Comparison of ENCODE assay signal across 16 mouse cellular contexts in the genomic region with DNA sequence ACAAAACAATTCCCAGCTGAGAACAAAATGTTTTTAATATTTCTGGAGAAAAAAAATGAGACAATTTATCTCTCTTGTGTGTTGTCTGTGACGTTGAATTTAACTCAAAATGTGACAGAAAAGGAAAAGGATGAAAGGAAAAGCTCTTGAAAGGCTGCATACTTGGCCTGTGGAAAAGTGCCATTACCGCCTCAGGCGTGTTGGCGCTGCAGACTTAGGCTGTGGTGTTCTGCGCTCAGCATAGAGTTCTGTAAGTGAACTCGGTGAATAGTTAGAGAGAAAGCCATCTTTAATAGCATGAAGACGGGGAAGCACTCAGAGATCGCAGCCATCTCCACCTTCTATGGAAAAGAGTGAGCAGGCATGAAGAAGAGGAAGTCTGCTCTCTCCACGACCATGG.
"Had no signal": no experiment of that assay in that cellular context is flagged by ENCODE, and none has a peak within 500 bp of the region (broad histone marks: within the 10 kb centered on the region; RNA-seq: fewer than 3 reads in every experiment).

No protein-coding gene starts in this region.

- DNase-seq: retina, postnatal 1 day; right cerebral cortex, adult 18-20 months; right cerebral cortex, postnatal 14 days; right cerebral cortex, postnatal 25 days; right cerebral cortex, postnatal 4 days; spleen, adult 18-20 months; thymus, adult 18-20 months; thymus, adult 2 months; thymus, postnatal 14 days; thymus, postnatal 25 days; thymus, postnatal 36 days; thymus, postnatal 4 days had no signal

- H3K4me3 ChIP-seq: neural tube, embryonic 13.5 days; neural tube, embryonic 15.5 days; stomach, embryonic 15.5 days had no signal

- H3K36me3 ChIP-seq: neural tube, embryonic 13.5 days; neural tube, embryonic 15.5 days; stomach, embryonic 15.5 days had no signal

- H3K9me3 ChIP-seq: neural tube, embryonic 13.5 days; neural tube, embryonic 15.5 days; stomach, embryonic 15.5 days had no signal

- H3K4me1 ChIP-seq: neural tube, embryonic 13.5 days; neural tube, embryonic 15.5 days; stomach, embryonic 15.5 days had no signal

- H3K9ac ChIP-seq: neural tube, embryonic 13.5 days; neural tube, embryonic 15.5 days; stomach, embryonic 15.5 days had no signal

- H3K27me3 ChIP-seq: neural tube, embryonic 13.5 days; neural tube, embryonic 15.5 days; stomach, embryonic 15.5 days had no signal

- H3K27ac ChIP-seq: neural tube, embryonic 13.5 days; neural tube, embryonic 15.5 days; stomach, embryonic 15.5 days; stomach, postnatal 0 days had no signal

- H3K4me2 ChIP-seq: neural tube, embryonic 13.5 days; neural tube, embryonic 15.5 days; stomach, embryonic 15.5 days had no signal
